Mouse (Mus musculus) brain, embryonic 14.5 days (tissue): ENCODE results near the gene Mgat4e.

Experiments used
- CTCF ChIP-seq: fragments of 200-500 bp; IDR thresholded peaks from 2 replicates; pipeline ENCODE4 v1.5.1; 2012; ENCODE audit warnings: inconsistent platforms, mild to moderate bottlenecking, moderate library complexity, borderline replicate concordance; ENCODE audit not compliant: insufficient read depth, insufficient read length; ENCODE audit errors: extremely low read depth
- POLR2A ChIP-seq: fragments of 200-500 bp; IDR thresholded peaks from 2 replicates; pipeline ENCODE4 v1.6.1; 2012; ENCODE audit warnings: mild to moderate bottlenecking, inconsistent platforms, borderline replicate concordance; ENCODE audit not compliant: poor library complexity, insufficient read depth, insufficient read length, severe bottlenecking; ENCODE audit errors: extremely low read depth

GRCm38 (mm10) chr1:134522325-134522724 is 27.2 kb downstream of the Mgat4e start:
- TF ChIP-seq CTCF (no peak), POLR2A (no peak)
